10 mouse cellular contexts compared by ENCODE assay signal in genomic region chr9:86694644-86695043, GRCm38 (mm10). TPM values are rescaled to one million over a fixed set of nuclear protein-coding genes. Genes with fewer than 3 reads are reported as not detected.
A peak's percentile ranks its signal among the peaks of the same experiment; 100 is the strongest.
DNase-seq lines count a peak whose midpoint lies in the region; ATAC-seq lines count a peak whose summit lies in the region.
"Had no signal": no experiment of that assay in that cellular context is flagged by ENCODE, and none has a peak within 500 bp of the region (broad histone marks: within the 10 kb centered on the region; RNA-seq: fewer than 3 reads in every experiment).

No protein-coding gene starts in this region.

- peak overlapping the region; percentile 79 for H3K4me3 ChIP-seq in heart, embryonic 15.5 days
- peak overlapping the region; percentile 82 for H3K4me3 ChIP-seq in limb, embryonic 13.5 days

- WGBS in heart, embryonic 15.5 days, result 85% methylated on average over 7 of the region's 7 CpGs
- WGBS in limb, embryonic 13.5 days, result 93% methylated on average over 7 of the region's 7 CpGs

- H3K9ac ChIP-seq in heart, embryonic 15.5 days, result no peak overlapping the region
- no peak overlapping the region for H3K9ac ChIP-seq in limb, embryonic 13.5 days

- peak overlapping the region; percentile 84 for H3K4me2 ChIP-seq in heart, embryonic 15.5 days
- peak overlapping the region; percentile 88 for H3K4me2 ChIP-seq in limb, embryonic 13.5 days (replicated peaks)

- ATAC-seq in heart, embryonic 15.5 days (replicated peaks; ENCODE audit: insufficient number of reproducible peaks, insufficient read depth, low FRiP score, low read depth), result no peak
- no peak for ATAC-seq in limb, embryonic 13.5 days (ENCODE audit: low FRiP score, low read depth)

- DNase-seq in heart, postnatal 14 days, result no peak
- DNase-seq in 3134 (ENCODE audit: extremely low read depth, insufficient read length, low spot score), result peak; percentile 7
- DNase-seq in MEL-GATA-1-ER (ENCODE audit: extremely low read depth, low read depth), result peak; percentile 41
- DNase-seq in cerebellum, adult 11-12 months, result no peak
- no peak for DNase-seq in urinary bladder, postnatal 4 days (ENCODE audit: low spot score in 2 of 2)
- DNase-seq in frontal cortex, postnatal 14 days (ENCODE audit: low spot score in 2 of 2), result no peak
- DNase-seq: liver, embryonic 13.5 days had no signal

- peaks cover 8% of the 10 kb centered on the region for H3K4me1 ChIP-seq in heart, embryonic 15.5 days (replicated peaks)
- no peaks in the 10 kb centered on the region for H3K4me1 ChIP-seq in limb, embryonic 13.5 days

- intact Hi-C loops in heart, postnatal 14 days (cut with DNase I), result loop anchor here (5.0 kb wide), 1 partner anchor 48 kb away; the partner anchor contains the start of gene Prss35

- H3K27ac ChIP-seq in heart, embryonic 15.5 days, result no peak overlapping the region
- no peak overlapping the region for H3K27ac ChIP-seq in limb, embryonic 13.5 days
- H3K27ac ChIP-seq: liver, embryonic 13.5 days had no signal

- no peaks in the 10 kb centered on the region for H3K9me3 ChIP-seq in heart, embryonic 15.5 days (replicated peaks)
- no peaks in the 10 kb centered on the region for H3K9me3 ChIP-seq in limb, embryonic 13.5 days
- H3K9me3 ChIP-seq: liver, embryonic 13.5 days had no signal

- no peaks in the 10 kb centered on the region for H3K27me3 ChIP-seq in heart, embryonic 15.5 days
- H3K27me3 ChIP-seq in limb, embryonic 13.5 days, result no peaks in the 10 kb centered on the region

- H3K36me3 ChIP-seq in heart, embryonic 15.5 days, result no peaks in the 10 kb centered on the region
- H3K36me3 ChIP-seq in limb, embryonic 13.5 days, result no peaks in the 10 kb centered on the region
- H3K36me3 ChIP-seq: liver, embryonic 13.5 days had no signal

RNA-seq across cellular contexts. Expression of gene Me1, which starts 1.1 kb away (rescaled TPM):
- 27.9 and 32.4 TPM in 2 replicates for polyA plus RNA-seq in heart, embryonic 15.5 days (2015; fragmentation: Nextera tagmentation; extraction: Ambion mirVana)
- total RNA-seq in heart, postnatal 14 days (2021), result 10 to 100 TPM; 73.0 to 84.6 TPM
- 21.8 and 22.5 TPM in 2 replicates for polyA plus RNA-seq in limb, embryonic 13.5 days (2015; fragmentation: Nextera tagmentation; extraction: Ambion mirVana)
- total RNA-seq: neutrophil, adult 5-6 weeks had no signal

RNA-seq across cellular contexts. Expression of gene Prss35, which starts 48.8 kb away (rescaled TPM):
- polyA plus RNA-seq in heart, embryonic 15.5 days (2015; fragmentation: Nextera tagmentation; extraction: Ambion mirVana), result 46.5 and 56.4 TPM in 2 replicates
- 1 to 10 TPM in 1 of 2 experiments, under 1 TPM in 1; 0.49 to 1.2 TPM for total RNA-seq in heart, postnatal 14 days (2021)
- 51.6 and 52.9 TPM in 2 replicates for polyA plus RNA-seq in limb, embryonic 13.5 days (2015; fragmentation: Nextera tagmentation; extraction: Ambion mirVana)
- total RNA-seq: neutrophil, adult 5-6 weeks had no signal

Comparison
In these comparisons a context has a peak if more than half of its experiments do, and no peak if none do; other contexts are left out.
1. DNase-seq: peak in 3134 (single experiment) and MEL-GATA-1-ER (single experiment); none in heart, postnatal 14 days (0 of 2), cerebellum, adult 11-12 months (single experiment), urinary bladder, postnatal 4 days (0 of 2) and frontal cortex, postnatal 14 days (0 of 2).